Mouse (Mus musculus) thymus, postnatal 25 days (tissue): ENCODE data around the gene Arhgef7.
A peak's percentile ranks its signal among the peaks of the same experiment; 100 is the strongest.

Source experiments
- DNase-seq: peaks from one replicate; pipeline ENCODE4 v3.0.0; 2022

Arhgef7 gene

GRCm38 (mm10) chr8:11770001-11770400, 42.5 kb downstream of the Arhgef7 start:
- no peak for DNase-seq

- DNase-seq = no peak
These were observed 43.1 kb downstream of the Arhgef7 start for GRCm38 (mm10) chr8:11770521-11771080.

- DNase-seq = no peak
These were observed 44.1 kb downstream of the Arhgef7 start for GRCm38 (mm10) chr8:11771608-11772007.

DNA sequence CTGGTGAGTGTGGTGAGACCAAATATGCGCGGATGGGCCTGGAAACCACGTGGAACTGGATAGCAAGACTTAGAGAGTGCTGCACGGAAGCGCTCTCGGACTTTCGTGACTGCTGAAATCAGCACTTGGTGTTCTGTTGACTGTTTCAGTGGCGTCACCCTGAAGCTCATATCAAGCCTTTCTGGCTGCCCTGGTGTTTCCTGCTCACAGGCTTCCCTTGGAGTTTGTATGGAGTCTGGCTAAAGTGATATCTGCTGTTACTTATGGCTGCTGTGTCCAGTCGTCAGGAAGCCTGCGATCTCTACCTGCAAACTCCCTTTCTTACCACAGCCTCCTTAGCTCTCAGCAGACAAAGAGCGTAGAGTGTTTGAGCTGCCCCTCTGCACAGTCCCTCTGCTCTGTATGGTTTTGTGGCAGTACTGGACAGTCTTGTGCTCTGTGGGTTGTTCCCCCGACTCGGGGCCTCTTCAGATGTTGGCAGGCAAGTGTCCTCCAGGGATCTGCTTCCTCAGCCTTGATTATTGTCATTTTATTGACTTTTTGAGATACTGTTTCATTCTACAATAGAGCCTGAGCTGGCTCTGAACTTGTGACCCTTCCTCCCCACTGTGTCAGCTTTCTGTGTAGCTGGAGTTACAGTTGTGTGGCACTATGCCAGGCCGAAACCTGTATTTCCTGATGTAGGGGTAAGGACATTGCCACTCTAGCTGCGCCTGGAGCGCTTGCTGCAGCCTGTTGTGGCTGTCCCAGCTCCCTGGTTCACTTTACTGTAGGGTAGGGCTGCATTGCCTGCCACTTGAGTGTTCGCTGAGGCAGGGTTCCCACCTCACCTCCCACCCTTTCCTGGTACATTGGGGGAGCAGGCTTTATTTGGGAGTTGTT, 46.9 kb downstream of the Arhgef7 start:
- no peak for DNase-seq

- no peak for DNase-seq
These were observed 48.4 kb downstream of the Arhgef7 start for GRCm38 (mm10) chr8:11775889-11776288.

GRCm38 (mm10) chr8:11776451-11777180, 49.1 kb downstream of the Arhgef7 start:
- DNase-seq = no peak

- DNase-seq = no peak
These were observed 49.7 kb downstream of the Arhgef7 start for GRCm38 (mm10) chr8:11777201-11777600.

DNA sequence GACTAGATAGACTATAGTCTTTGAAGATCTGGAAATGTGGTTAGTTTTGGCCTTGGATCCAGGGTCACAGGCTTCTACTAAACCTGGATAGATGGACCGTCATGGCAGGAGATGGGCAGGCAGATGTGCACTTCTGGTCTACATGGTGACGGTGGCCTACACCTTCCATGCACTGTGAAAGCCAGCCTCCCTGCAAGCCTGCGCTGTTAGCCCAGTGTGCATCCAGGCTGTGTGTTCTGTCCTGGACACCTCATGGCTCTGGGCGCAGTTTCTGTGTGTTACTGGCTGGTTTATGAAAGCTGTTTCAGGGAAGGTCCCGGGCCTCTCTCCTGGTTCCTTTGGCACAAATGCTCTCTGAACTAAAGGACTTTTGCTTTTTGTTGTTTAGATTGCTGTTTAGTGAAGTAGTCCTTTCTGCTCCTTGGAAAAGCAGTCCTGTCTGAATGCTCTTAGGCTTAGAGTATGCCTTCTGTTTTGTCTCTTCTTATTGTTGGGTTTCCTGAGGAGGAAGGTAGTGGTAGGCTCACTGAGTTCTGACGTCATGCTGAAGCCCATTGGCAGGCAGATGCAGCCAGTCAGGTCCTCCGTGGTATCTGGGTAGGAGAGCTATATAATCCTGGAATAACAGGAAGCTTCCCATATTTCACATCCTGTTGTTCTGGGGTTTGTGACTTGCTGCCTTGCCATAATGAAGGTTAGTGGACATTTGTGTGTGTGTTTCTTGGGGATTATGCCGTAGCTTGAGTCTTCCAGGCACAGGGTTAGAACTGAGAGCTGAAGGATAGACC, 51.3 kb downstream of the Arhgef7 start:
- no peak for DNase-seq

DNA sequence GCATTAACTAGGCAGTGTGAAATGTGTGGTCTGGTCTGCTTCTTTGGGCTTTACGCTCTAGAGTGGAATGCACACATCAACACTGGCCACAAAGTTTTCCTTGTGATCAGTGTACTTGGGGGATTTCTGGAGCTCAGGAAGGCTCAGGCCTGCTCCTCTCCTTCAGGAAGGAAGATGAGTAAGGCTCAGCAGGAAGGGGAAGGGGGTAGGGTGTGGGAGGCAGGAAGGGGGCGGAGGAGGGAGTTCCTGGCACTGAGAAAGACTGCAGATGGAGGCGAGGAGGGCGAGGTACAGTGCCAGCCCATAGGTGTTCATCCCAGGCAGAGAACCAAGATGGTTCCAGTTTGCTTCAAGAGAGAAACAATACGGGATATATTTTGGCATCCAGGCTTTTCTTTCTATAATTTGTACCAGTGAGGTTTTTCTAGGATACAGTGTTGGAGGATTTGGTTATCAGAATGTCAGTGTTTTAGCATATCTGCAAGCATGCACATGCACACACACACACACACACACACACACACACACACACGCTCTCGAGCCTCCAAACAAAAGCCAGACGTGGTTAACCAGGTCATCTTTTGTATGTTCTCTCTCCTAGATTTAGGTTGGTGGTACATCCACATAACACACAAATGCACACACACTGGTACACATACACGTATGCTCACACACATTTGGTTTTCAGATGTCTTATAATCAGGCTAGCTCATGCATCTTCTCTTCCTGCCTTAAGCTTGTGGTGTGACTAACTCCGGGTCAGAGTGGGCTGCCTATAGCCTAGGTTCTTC, 52.5 kb downstream of the Arhgef7 start:
- DNase-seq = no peak

DNA sequence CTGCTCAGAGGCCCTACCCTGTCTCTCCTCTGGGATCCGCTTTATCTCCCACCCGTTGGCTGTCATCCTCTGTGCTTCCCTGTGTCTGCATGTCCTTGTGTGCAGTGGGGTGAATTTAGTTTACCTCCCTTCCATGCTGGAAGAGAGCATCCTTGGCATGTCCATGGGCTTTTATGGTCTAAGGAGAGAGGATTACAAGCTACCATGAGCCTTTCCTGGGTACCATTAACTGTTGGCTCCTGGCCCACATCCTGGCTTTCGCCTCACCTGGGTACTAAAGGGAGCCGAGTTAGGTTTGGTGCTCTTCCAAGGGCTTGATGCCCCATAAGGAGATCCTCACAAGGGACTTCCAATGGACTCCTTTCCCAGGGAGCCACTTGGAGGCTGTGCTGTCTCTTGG, 53.1 kb downstream of the Arhgef7 start:
- no peak for DNase-seq

DNA sequence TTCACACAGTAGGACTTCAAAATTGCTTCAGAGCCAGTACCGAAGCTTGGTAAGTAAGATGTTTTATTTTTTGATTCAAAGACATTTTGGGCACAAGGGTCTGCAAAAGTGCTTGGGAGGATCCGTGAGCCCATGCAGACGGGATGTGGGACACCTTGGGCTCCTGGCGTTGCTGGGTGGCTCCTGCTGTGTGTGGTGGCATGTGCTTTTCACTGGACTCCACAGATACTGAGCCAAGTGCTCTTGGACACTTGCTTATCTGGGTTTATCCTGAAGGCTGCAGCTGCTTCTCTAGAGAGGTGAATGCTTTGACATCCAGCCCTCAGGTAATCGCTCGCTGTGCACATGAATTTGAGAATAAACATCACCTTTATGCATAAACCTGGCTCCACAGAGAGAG, 55.1 kb downstream of the Arhgef7 start:
- no peak for DNase-seq

DNA sequence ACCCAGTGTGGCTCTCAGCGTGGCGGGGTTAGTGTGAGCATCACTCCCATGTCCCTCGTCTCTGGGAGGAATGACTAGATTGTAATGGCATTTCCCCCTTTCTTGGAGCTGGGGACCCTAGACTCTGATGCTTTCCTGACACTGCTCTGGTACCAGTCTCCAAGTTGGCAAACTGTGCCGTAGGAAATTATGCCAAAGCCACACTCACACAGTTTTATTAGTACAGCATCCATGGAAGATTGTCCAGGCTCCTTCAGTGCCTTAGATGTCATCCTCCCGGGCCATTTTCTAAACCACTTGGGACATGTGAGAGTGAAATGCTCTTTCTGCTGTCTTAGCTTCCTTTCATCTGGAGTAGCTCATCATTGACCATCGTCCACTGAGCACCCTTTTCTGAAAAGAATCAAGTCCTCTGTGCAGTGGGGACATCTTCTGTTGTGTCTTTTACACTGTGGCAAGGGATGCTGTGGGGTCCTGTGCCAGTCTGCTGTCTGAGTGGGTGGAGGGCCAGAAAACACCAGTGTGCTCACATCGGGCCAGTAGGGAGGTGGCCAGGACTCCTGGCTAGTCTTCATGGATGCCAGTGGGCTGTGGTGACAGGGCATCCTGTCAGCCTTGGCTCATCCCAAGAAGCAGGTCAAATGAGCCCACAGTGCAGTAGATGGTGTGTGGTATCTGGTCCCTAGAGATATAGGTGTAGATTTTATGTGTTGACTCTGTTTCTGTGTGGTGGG, 56.5 kb downstream of the Arhgef7 start:
- DNase-seq = no peak

DNA sequence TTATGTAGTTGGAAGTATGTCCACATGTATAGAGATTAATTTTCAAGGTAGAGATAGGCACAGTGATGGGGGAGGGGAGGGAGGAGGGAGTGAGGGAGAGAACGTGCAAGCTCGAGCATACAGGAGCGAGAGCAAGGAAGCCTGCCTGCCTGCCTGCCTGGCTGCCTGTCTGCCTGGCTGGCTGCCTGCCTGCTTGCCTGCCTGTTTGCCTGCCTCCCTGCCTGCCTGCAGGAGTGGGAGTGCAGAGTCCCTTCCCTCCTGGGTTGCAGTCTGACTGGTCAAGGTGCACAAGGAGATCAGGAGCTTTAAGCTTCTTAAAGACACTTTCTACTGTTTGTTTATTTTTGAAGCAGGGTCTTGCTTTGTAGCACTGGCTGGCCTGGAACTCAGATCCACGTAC, 57.6 kb downstream of the Arhgef7 start:
- no peak for DNase-seq

DNA sequence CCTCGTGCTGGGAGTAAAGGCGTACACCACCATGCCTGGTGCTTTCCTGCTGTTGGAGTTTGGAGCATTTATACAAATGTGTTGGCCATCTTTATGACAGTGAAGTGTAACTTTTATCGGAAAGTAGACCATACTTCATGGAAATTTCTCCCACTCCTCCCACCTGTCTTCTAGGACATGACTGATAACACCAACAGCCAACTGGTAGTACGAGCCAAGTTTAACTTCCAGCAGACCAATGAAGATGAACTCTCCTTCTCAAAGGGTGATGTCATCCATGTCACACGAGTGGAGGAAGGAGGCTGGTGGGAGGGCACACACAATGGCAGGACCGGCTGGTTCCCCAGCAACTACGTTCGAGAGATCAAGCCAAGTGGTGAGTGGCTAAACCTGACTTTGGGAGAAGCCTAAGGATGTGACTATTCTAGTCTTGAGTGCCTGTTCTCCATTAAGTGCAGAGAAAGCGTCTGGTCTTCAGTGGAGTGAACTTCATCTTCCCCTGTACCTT, 58.1 kb downstream of the Arhgef7 start:
- DNase-seq = no peak

DNA sequence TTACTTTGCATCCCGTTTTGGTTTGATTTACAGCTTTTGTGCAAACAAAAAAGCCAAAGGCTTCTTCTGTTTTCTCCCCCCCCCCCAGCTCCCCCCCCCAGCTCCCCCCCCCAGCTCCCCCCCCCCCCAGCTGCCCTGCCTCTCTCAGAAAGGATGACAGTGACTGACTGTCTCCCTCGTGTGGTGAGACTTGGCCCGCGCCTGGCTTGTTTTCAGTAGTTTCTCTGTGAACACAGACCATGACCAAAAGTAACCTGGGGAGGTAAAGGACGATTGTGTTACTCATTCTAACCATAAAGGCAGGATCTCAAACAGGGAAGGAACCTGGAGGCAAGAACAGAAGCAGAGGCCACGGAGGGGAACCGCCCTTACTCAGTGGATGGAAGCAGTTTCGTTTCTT, 60.7 kb downstream of the Arhgef7 start:
- DNase-seq = peak; percentile 36

GRCm38 (mm10) chr8:11789168-11789567, 61.6 kb downstream of the Arhgef7 start:
- DNase-seq = no peak

DNA sequence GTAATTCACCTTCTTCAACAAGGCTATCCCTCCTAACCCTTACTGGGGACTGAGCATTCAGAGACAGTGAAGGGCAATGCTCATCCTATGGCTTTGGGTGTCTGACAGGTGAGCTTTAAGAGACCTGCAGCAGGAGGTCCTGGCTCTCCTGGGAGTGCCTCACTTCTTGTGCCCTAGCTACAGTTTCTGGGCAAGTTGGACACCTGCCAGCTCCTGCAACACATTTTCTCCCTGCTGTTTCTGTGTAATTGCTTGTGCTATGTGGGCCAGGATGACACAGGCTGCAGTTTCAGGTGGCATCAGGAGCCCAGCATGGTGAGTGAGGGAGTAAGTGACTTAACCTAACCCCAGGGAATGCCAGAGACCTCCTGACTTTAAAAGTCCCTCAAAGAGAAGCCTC, 67.4 kb downstream of the Arhgef7 start:
- DNase-seq = no peak

- no peak for DNase-seq
These were observed 69.6 kb downstream of the Arhgef7 start for GRCm38 (mm10) chr8:11797128-11797527.

DNA sequence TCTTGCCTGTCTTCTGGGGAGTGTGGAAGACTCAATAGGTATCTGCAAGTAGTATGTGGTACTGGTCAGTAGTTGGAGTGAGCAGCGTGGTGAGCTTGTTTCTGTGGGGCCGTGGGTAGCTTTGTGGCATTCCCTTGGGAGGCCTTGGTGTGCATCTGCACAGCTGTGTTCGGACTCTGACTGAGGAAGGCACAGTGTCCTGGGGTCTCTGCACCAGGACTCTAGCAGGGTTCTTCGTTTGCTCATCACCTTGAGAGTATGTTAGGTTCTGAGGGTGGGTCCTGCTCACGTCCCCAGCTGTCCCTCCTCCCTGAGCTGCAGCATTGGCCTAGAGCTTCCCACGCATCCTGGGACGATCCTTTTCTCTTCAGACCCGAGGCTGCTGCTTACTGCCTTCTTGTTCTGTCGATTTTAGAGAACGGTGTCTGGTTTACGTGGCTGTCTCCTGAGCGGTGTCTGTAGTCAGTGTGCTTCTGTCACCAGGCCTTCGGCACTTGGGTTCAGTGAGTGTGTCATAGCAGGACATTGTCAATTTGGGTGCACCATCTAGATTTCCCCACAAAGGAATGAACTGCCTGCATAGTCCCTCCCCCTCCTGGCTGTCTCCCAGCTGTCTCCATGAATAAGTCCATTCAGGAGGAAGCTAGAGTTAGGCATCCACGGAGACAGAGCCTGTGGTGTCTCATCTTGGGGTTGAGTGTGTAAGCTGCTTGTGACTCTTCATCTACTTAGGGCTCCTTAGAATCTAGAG, 70.4 kb downstream of the Arhgef7 start:
- no peak for DNase-seq

- DNase-seq = no peak
These were observed 71.0 kb downstream of the Arhgef7 start for GRCm38 (mm10) chr8:11798480-11798867.

DNA sequence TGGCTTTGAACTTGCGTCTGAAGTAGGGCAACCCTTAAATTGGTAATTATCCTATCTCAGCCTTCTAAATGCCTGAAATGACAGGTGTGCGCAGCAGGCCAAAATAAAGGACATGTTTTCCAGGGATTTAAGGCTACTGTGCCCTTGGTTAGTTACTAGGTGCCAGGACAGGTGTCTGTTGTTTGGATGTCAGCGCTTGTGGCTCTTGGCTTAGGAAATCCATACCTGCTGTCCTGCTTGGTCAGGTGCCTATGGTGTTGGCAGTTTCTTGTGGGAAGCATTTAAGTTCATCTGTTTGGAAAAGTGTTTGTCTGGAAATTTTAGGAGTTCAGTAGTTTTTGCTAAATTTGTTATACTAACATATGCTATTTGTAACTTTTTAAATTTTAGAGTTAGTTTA, 71.6 kb downstream of the Arhgef7 start:
- no peak for DNase-seq
